Mouse (Mus musculus) spleen, adult 12 weeks (tissue): ENCODE results near the gene Olfr1251.
"Not testable (repeated sequence)": the region's sequence is repeated elsewhere in the genome, so short reads cannot be mapped to it uniquely, and the experiment has no call there.

ENCODE experiments used
- DNase-seq: peaks from one replicate; pipeline ENCODE4 v3.0.0; 2022; ENCODE audit warnings: low spot score

The Olfr1251 gene

GRCm38 (mm10) chr2:89671836-89672235 lies at the start of gene Olfr1251:
Gene Olfr1251 (minus strand): TSS chr2:89671936.
- DNase-seq, result no peak

- DNase-seq, result no peak
These were observed 20.2 kb upstream of the Olfr1251 start for GRCm38 (mm10) chr2:89691980-89692379.

- DNase-seq, result no peak
These were observed 10.4 kb downstream of the Olfr1251 start, which contains the start of gene Olfr1250 for GRCm38 (mm10) chr2:89661367-89661766. Gene Olfr1250 (minus strand): TSS chr2:89661467.

- DNase-seq, result no peak
These were observed 36.9 kb downstream of the Olfr1251 start, which contains the start of gene Olfr1249 for GRCm38 (mm10) chr2:89634883-89635282. Gene Olfr1249 (minus strand): TSS chr2:89634983.

- DNase-seq, result not testable (repeated sequence)
These were observed 53.6 kb downstream of the Olfr1251 start, which contains the start of gene Olfr1248 for GRCm38 (mm10) chr2:89618145-89618544. Gene Olfr1248 (minus strand): TSS chr2:89618245.
